Mouse (Mus musculus): ENCODE results near the gene Grik2. TPM values are rescaled to one million over a fixed set of nuclear protein-coding genes. Genes with fewer than 3 reads are reported as not detected.
A peak's percentile ranks its signal among the peaks of the same experiment; 100 is the strongest.

The Grik2 gene
- polyA plus RNA-seq (2015; fragmentation: Nextera tagmentation; extraction: Ambion mirVana): 1.8 and 2.1 TPM in 2 replicates

DNA sequence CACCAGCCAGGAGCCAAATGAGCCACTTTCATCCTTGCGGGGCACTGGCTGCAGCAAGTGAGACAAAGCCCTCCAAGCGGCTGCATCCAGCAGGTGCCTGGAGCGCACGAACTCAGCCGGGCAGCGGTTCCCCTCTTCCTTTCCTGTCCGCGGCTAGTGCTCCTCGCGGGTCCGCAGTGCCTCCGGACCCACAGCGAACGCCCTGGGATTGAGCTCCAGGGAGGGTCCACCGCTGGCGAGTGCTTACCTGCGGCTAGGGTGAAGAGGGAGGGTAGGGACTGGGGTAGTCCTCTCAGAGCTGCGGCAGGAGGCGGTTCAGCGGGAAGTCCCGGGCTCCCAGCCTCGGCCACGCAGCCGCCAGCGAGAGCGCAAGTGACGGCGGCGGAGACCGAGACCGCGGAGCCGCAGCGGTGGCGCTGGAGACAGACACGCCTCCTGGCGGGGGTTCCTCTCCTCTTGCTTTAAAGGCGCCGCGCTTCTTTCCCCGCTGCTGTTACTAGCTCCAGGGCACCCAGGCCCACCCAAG, at the start of gene Grik2:
Grik2 (minus strand) TSS at position 386 of the 526 bp plus-strand sequence.
- TF ChIP-seq CTCF (IDR thresholded peaks at IDR 0.05; ENCODE audit: low read depth): peak; percentile 47
- WGBS: 0% methylated on average over 41 of the region's 41 CpGs
- H3K9ac ChIP-seq (ENCODE audit: low read depth, low read length): peak within 1 kb of the TSS; percentile 3; the same call in 1 of the 2 replicates
- H3K4me1 ChIP-seq (replicated peaks; ENCODE audit: insufficient read depth, low read length): 0 out of 2 replicates have a peak, but pooled peaks cover under 1% of the 10 kb centered on the region
- H3K4me2 ChIP-seq (ENCODE audit: low read length): peak within 1 kb of the TSS; percentile 81
- no peaks in the 10 kb centered on the region for H3K9me3 ChIP-seq (replicated peaks; ENCODE audit: low read length)
- DNase-seq (ENCODE audit: low spot score): peak; percentile 61
- no peaks in the 10 kb centered on the region for H3K36me3 ChIP-seq (ENCODE audit: insufficient read depth, low read length)
- no peak within 1 kb of the TSS for H3K27ac ChIP-seq
- peak; percentile 71 for ATAC-seq (replicated peaks; ENCODE audit: low FRiP score, low read depth)
- H3K4me3 ChIP-seq (replicated peaks; ENCODE audit: low read depth, low read length): peak within 1 kb of the TSS; percentile 48
- no peaks in the 10 kb centered on the region for H3K27me3 ChIP-seq (ENCODE audit: insufficient read depth, low read length)

DNA sequence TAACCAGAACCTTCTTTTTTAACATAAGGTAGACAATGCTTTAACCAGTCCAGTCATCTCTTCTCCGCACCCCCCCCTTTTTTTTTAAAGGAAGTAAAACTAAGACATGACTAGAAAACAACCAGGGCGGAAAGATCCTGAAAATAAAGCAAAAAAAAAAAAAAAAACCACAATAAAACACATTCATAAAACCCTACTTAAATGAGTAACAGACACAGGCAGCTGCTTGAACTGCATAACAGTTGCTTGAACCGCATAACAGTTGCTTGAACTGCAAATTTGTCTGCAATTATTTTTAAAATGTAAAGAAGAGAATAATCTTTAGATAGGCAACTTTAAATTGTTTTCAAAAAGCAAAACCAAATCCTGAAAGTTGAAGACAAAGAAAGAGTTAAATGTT, 45.8 kb upstream of the Grik2 start:
- no peak overlapping the region for H3K9ac ChIP-seq (ENCODE audit: low read depth, low read length)
- no peaks in the 10 kb centered on the region for H3K4me1 ChIP-seq (replicated peaks; ENCODE audit: insufficient read depth, low read length)
- H3K27me3 ChIP-seq (ENCODE audit: insufficient read depth, low read length): no peaks in the 10 kb centered on the region
- H3K4me2 ChIP-seq (ENCODE audit: low read length): no peak overlapping the region
- TF ChIP-seq CTCF (IDR thresholded peaks at IDR 0.05; ENCODE audit: low read depth): no peak
- 76% methylated on average over 3 of the region's 3 CpGs for WGBS
- no peak overlapping the region for H3K27ac ChIP-seq
- no peaks in the 10 kb centered on the region for H3K9me3 ChIP-seq (replicated peaks; ENCODE audit: low read length)
- DNase-seq (ENCODE audit: low spot score) (no peak), ATAC-seq (replicated peaks; ENCODE audit: low FRiP score, low read depth) (no peak)
- H3K36me3 ChIP-seq (ENCODE audit: insufficient read depth, low read length): no peaks in the 10 kb centered on the region
- H3K4me3 ChIP-seq (replicated peaks; ENCODE audit: low read depth, low read length): no peak overlapping the region

DNA sequence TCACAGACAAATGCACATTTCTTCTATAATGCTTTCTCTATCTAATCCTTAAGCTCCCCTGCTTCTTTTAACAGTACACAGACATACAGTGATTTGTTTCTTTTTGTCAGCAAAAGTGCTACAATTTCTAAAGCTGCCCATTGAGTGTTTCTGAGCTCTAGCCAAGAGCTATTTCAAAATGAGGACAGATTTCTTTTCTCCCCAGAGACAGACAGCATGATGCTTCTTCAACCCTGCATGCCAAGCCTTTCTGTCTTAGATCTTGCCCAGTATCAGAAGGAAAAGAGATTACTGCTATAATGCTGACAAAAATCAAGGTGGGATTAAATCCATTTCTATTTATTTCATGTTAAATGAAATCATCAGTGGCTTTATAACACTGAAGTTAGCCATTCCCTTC, 18.7 kb upstream of the Grik2 start:
- ATAC-seq (replicated peaks; ENCODE audit: low FRiP score, low read depth): no peak
- no peak overlapping the region for H3K4me3 ChIP-seq (replicated peaks; ENCODE audit: low read depth, low read length)
- no peak for TF ChIP-seq CTCF (IDR thresholded peaks at IDR 0.05; ENCODE audit: low read depth)
- H3K4me1 ChIP-seq (replicated peaks; ENCODE audit: insufficient read depth, low read length): no peaks in the 10 kb centered on the region
- H3K27ac ChIP-seq: no peak overlapping the region
- H3K36me3 ChIP-seq (ENCODE audit: insufficient read depth, low read length): no peaks in the 10 kb centered on the region
- H3K9ac ChIP-seq (ENCODE audit: low read depth, low read length): no peak overlapping the region
- no peak for DNase-seq (ENCODE audit: low spot score)
- H3K4me2 ChIP-seq (ENCODE audit: low read length): no peak overlapping the region
- no peaks in the 10 kb centered on the region for H3K9me3 ChIP-seq (replicated peaks; ENCODE audit: low read length)
- no peaks in the 10 kb centered on the region for H3K27me3 ChIP-seq (ENCODE audit: insufficient read depth, low read length)

DNA sequence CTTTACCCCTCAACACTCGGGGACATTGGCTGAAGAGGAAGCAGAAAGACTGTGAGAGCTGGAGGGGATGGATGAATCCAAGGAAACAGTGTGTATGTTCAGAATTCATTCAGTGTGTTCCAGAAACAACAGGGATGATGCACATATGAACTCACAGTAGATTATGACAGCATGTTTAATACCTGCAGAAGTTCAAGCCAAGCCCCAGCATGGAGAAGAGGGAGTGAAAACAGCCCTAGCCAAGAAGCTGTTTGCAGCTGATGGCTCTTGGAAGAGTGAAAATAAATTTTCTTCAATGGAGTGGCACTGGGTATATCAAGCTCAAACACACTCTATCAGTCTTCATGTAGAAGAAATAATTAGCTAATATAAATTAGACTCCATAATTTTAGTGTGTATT, 12.4 kb upstream of the Grik2 start:
- no peak for TF ChIP-seq CTCF (IDR thresholded peaks at IDR 0.05; ENCODE audit: low read depth)
- Histone ChIP-seq H3K4me3 (replicated peaks; ENCODE audit: low read depth, low read length) (no peak overlapping the region), H3K36me3 (ENCODE audit: insufficient read depth, low read length) (no peaks in the 10 kb centered on the region), H3K9me3 (replicated peaks; ENCODE audit: low read length) (no peaks in the 10 kb centered on the region), H3K27me3 (ENCODE audit: insufficient read depth, low read length) (no peaks in the 10 kb centered on the region), H3K4me2 (ENCODE audit: low read length) (no peak overlapping the region), H3K27ac (no peak overlapping the region), H3K4me1 (replicated peaks; ENCODE audit: insufficient read depth, low read length) (no peaks in the 10 kb centered on the region), H3K9ac (ENCODE audit: low read depth, low read length) (no peak overlapping the region)
- DNase-seq (ENCODE audit: low spot score) (no peak), ATAC-seq (replicated peaks; ENCODE audit: low FRiP score, low read depth) (no peak)
- 89% methylated on average over 1 of the region's 1 CpGs for WGBS

DNA sequence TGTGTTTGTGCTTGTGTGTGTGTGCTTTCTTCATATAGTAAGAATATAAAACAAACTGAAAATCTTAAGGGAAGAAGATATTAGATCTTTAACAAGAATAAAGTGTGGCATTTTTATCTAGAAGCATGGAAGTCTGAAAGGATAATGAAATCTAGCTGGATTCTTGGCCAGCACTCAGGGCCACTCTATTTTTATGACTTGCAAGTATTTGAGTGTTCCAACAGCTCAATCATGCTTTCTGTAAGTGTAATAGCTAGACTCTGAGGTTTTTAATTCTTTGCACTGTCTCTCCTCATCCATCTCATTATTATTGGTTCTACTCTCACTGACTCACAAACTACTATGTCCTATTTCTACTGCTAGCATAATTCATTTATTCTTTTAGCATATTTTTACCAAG, 5.6 kb upstream of the Grik2 start:
- no peak for TF ChIP-seq CTCF (IDR thresholded peaks at IDR 0.05; ENCODE audit: low read depth)
- H3K9ac ChIP-seq (ENCODE audit: low read depth, low read length): no peak overlapping the region
- ATAC-seq (replicated peaks; ENCODE audit: low FRiP score, low read depth): no peak
- H3K4me1 ChIP-seq (replicated peaks; ENCODE audit: insufficient read depth, low read length): no peaks in the 10 kb centered on the region
- H3K4me3 ChIP-seq (replicated peaks; ENCODE audit: low read depth, low read length): no peak overlapping the region
- DNase-seq (ENCODE audit: low spot score): no peak
- no peak overlapping the region for H3K27ac ChIP-seq
- H3K9me3 ChIP-seq (replicated peaks; ENCODE audit: low read length): no peaks in the 10 kb centered on the region
- H3K36me3 ChIP-seq (ENCODE audit: insufficient read depth, low read length): no peaks in the 10 kb centered on the region
- H3K27me3 ChIP-seq (ENCODE audit: insufficient read depth, low read length): no peaks in the 10 kb centered on the region
- no peak overlapping the region for H3K4me2 ChIP-seq (ENCODE audit: low read length)

DNA sequence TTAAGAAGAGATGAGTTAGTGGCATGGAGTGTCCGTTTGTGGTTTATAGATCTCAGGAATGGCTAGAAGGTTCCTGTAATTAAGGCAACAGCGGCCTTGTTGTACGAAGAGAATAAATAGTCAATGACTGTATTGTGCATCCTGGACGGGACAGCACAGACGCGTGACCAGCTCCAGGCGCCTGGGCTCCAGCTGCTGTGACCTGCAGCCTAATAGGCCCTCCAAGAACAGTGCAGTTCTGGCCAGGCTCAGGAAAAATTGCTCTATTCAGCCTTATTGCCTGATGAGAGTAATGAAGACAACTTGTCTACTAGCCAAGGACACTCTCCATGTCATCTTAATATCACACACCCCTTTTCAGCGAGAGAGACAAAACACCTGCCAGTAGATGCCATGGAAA, 1.8 kb upstream of the Grik2 start:
- no peak overlapping the region for H3K9ac ChIP-seq (ENCODE audit: low read depth, low read length)
- no peak overlapping the region for H3K4me3 ChIP-seq (replicated peaks; ENCODE audit: low read depth, low read length)
- H3K36me3 ChIP-seq (ENCODE audit: insufficient read depth, low read length): no peaks in the 10 kb centered on the region
- H3K4me2 ChIP-seq (ENCODE audit: low read length): no peak overlapping the region
- no peak for TF ChIP-seq CTCF (IDR thresholded peaks at IDR 0.05; ENCODE audit: low read depth)
- WGBS: 52% methylated on average over 8 of the region's 8 CpGs
- ATAC-seq (replicated peaks; ENCODE audit: low FRiP score, low read depth) (no peak), DNase-seq (ENCODE audit: low spot score) (no peak)
- no peak overlapping the region for H3K27ac ChIP-seq
- H3K4me1 ChIP-seq (replicated peaks; ENCODE audit: insufficient read depth, low read length): no peaks in the 10 kb centered on the region
- no peaks in the 10 kb centered on the region for H3K27me3 ChIP-seq (ENCODE audit: insufficient read depth, low read length)
- no peaks in the 10 kb centered on the region for H3K9me3 ChIP-seq (replicated peaks; ENCODE audit: low read length)

DNA sequence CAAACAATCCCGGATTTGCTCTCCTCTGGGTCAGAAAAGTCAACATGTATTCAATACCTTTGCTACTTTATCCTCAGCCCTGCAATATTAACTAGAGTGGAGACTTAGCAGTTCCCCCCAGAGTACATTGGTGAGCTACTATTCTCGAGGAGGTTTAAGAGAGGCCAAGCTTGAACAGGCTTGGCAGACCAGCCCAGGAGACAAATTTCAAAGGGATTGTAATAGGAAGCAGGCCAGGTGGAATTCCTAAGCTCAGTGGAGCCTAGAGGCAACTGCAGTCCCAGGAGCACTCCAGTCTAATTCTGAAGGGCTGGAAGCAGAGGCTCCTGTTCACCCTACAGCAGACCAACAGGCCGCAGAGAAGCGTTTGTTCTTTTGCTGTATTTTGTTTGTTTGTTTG, 1.1 kb upstream of the Grik2 start:
- WGBS: 40% methylated on average over 4 of the region's 4 CpGs
- DNase-seq (ENCODE audit: low spot score) (no peak), ATAC-seq (replicated peaks; ENCODE audit: low FRiP score, low read depth) (peak; percentile 59; the same call in 1 of the 2 replicates)
- no peaks in the 10 kb centered on the region for H3K4me1 ChIP-seq (replicated peaks; ENCODE audit: insufficient read depth, low read length)
- H3K9me3 ChIP-seq (replicated peaks; ENCODE audit: low read length): no peaks in the 10 kb centered on the region
- no peak overlapping the region for H3K27ac ChIP-seq
- H3K36me3 ChIP-seq (ENCODE audit: insufficient read depth, low read length): no peaks in the 10 kb centered on the region
- no peak overlapping the region for H3K4me3 ChIP-seq (replicated peaks; ENCODE audit: low read depth, low read length)
- no peak overlapping the region for H3K4me2 ChIP-seq (ENCODE audit: low read length)
- no peaks in the 10 kb centered on the region for H3K27me3 ChIP-seq (ENCODE audit: insufficient read depth, low read length)
- no peak overlapping the region for H3K9ac ChIP-seq (ENCODE audit: low read depth, low read length)
- TF ChIP-seq CTCF (IDR thresholded peaks at IDR 0.05; ENCODE audit: low read depth): no peak

Data from kidney, postnatal 0 days (tissue).